Mouse (Mus musculus): ENCODE measurements around the gene Dnajc17. TPM values are rescaled to one million over a fixed set of nuclear protein-coding genes. Genes with fewer than 3 reads are reported as not detected.

The Dnajc17 gene
- polyA plus RNA-seq, 1 experiment from 2014 or later = 9.9 TPM

DNA sequence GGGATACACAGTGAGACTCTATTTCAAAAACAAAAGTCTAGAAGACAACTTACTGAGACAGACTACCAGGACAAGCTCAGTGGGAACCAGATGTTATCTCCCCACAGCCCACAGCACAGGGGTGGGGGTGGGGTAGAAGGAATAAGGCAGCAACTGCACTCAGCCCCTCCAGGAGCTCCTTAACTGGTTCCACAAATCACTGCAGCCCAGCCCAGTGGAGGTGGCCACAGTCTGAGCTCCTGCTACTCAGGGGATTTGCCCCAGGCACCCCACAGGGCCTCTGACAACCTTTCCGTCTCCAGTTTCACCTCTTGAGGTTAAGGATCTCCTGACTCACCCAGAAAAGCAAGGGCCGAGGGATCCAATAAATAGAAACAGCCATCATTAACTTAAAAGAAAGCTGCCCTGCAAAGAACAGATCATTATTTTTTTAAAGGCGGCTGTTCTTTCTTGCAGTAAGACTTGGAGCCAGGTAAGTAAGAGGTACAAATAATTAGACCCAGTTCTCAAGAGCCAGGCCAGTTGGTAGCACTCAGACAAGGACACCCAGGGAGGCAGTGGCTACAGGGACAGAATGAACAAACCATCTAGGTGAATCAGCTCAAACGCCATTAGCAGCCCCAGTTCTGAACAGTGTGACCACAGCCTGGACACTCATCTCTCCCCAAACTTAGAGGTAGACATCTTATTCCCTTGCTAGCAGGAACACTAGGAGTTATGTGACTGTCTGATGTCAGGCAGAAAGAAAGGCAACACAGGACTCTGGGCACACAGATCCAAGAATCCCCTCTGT lies 12.1 kb downstream of the Dnajc17 start:
- H3K9ac ChIP-seq = no peak overlapping the region
- no peak overlapping the region for H3K4me3 ChIP-seq (replicated peaks)
- peaks cover 17% of the 10 kb centered on the region; the same call in 1 of the 2 replicates for H3K4me1 ChIP-seq (replicated peaks)
- no peak overlapping the region for H3K4me2 ChIP-seq
- H3K27ac ChIP-seq = no peak overlapping the region
- no peaks in the 10 kb centered on the region for H3K9me3 ChIP-seq (replicated peaks)
- no peaks in the 10 kb centered on the region for H3K27me3 ChIP-seq
- H3K36me3 ChIP-seq = no peaks in the 10 kb centered on the region
- DNase-seq (no peak), ATAC-seq (ENCODE audit: low read depth) (no peak)
- WGBS (ENCODE audit: insufficient replicate concordance) = 54% methylated on average over 4 of the region's 4 CpGs

DNA sequence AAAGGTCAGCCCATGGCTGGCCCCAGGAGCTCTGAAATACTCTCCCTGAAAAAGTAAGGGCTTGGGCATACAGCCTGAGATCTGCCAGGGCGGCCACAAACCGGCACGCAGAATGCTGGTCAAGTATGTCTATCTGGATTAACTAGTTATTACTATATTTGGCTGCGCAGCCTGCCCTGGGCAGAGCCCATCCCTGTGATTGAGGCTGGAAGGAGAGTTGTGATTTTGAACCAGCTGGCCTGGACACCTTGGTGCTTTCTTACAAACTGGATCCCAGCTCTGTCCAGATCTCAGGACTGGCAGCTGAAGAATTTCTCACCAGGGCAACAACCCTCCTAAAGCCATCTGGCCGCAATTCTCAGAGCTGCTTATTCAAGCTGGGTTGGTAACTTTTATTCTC lies 14.5 kb downstream of the Dnajc17 start:
- WGBS (ENCODE audit: insufficient replicate concordance) = 78% methylated on average over 5 of the region's 5 CpGs
- no peak overlapping the region for H3K4me3 ChIP-seq (replicated peaks)
- peaks cover 26% of the 10 kb centered on the region for H3K4me1 ChIP-seq (replicated peaks)
- H3K9me3 ChIP-seq (replicated peaks) = no peaks in the 10 kb centered on the region
- no peak overlapping the region for H3K9ac ChIP-seq
- ATAC-seq (ENCODE audit: low read depth) (no peak), DNase-seq (no peak)
- no peak overlapping the region for H3K4me2 ChIP-seq
- H3K36me3 ChIP-seq = no peaks in the 10 kb centered on the region
- H3K27ac ChIP-seq = no peak overlapping the region
- no peaks in the 10 kb centered on the region for H3K27me3 ChIP-seq

DNA sequence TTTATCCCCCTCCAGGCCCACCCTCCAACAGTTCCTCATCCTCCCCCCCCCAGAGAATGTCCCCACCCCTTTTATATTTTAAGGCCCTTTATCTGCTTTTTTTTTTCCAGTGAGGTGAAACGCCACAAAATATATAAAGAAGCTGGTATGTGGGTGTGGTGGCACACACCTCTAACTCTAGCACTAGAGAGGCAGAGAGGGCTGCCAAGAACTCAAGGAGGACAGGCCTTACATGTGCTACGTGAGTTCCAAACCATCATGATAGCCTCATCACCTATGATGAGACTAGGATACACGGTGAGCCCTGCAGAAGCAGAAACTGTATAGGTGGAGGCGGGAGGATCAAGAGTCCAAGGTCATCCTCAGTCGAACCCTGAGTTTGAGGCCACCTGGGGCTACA lies 17.6 kb downstream of the Dnajc17 start:
- Histone ChIP-seq H3K4me2 (no peak overlapping the region), H3K4me3 (replicated peaks) (no peak overlapping the region), H3K9me3 (replicated peaks) (no peaks in the 10 kb centered on the region), H3K4me1 (replicated peaks) (peaks cover 14% of the 10 kb centered on the region), H3K27ac (no peak overlapping the region), H3K27me3 (no peaks in the 10 kb centered on the region), H3K9ac (0 out of 2 replicates have a peak overlapping the region, but pooled peaks have one; percentile 13), H3K36me3 (no peaks in the 10 kb centered on the region)
- no peak for ATAC-seq (ENCODE audit: low read depth)
- WGBS (ENCODE audit: insufficient replicate concordance) = 64% methylated on average over 5 of the region's 5 CpGs
- no peak for DNase-seq

DNA sequence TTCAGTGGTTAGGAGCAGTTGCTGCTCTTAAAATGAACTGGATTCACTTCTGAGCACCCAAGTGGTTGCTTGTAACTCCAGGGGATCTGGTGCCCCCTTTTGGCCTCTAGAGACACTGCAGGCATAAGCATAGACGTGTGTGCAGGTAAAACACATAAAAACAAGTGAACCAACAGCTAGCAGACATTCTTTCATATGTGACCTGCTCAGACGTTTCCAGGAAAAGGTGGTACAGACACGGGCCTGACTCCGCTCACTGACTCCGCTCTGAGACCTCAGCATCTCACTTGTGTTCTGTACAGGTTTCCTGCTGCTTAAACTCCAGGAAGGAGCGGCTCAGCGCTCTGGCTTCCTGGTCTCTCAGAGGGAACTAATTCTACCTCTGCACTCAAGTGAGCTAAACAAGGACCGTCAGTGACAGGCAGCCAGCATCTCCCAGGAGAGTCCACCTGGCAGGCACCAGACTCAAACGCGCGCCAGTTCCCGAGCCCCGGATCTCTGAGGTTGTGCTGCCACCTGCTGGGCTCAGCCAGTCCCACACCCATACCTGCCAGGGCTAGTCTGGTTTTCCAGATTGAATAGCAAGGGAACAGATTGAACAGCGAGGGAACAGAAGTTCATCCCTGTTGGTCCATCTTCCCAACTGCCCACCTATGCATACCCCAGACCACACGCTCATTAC lies 19.4 kb downstream of the Dnajc17 start:
- Histone ChIP-seq H3K4me3 (replicated peaks) (peak overlapping the region; percentile 54), H3K4me1 (replicated peaks) (peaks cover 14% of the 10 kb centered on the region), H3K27ac (no peak overlapping the region), H3K36me3 (peaks cover 2% of the 10 kb centered on the region; the same call in 1 of the 2 replicates), H3K4me2 (peak overlapping the region; percentile 87), H3K9me3 (replicated peaks) (no peaks in the 10 kb centered on the region), H3K9ac (peak overlapping the region; percentile 65), H3K27me3 (no peaks in the 10 kb centered on the region)
- DNase-seq (peak; percentile 75), ATAC-seq (ENCODE audit: low read depth) (peak; percentile 88)
- WGBS (ENCODE audit: insufficient replicate concordance) = 5% methylated on average over 15 of the region's 15 CpGs

DNA sequence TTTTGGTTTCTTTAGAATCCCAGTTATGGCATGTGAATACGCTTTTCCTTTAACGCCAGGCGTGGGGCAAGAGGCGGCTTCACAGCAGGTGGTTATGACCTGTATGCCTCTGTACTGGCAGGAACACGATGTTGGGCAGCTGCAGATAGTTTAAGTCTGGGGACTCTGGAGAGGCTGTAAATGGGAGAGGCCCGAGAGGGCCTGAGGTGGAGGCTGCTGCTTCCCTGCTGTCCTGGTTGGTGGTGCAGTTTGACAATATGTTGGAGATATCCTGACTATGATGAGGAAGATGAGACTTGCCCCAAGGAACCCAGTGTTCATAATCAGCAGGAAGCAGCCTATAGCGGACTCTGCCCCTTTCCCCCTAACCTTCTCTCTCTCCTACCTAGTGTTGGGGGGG lies 25.7 kb downstream of the Dnajc17 start:
- H3K4me2 ChIP-seq = no peak overlapping the region
- no peaks in the 10 kb centered on the region; the same call in 1 of the 2 replicates for H3K4me1 ChIP-seq (replicated peaks)
- H3K27me3 ChIP-seq = no peaks in the 10 kb centered on the region
- ATAC-seq (ENCODE audit: low read depth) (no peak), DNase-seq (no peak)
- no peak overlapping the region for H3K4me3 ChIP-seq (replicated peaks)
- H3K27ac ChIP-seq = no peak overlapping the region
- H3K9me3 ChIP-seq (replicated peaks) = no peaks in the 10 kb centered on the region
- H3K36me3 ChIP-seq = peaks cover 34% of the 10 kb centered on the region
- no peak overlapping the region for H3K9ac ChIP-seq
- 71% methylated on average over 7 of the region's 7 CpGs for WGBS (ENCODE audit: insufficient replicate concordance)

DNA sequence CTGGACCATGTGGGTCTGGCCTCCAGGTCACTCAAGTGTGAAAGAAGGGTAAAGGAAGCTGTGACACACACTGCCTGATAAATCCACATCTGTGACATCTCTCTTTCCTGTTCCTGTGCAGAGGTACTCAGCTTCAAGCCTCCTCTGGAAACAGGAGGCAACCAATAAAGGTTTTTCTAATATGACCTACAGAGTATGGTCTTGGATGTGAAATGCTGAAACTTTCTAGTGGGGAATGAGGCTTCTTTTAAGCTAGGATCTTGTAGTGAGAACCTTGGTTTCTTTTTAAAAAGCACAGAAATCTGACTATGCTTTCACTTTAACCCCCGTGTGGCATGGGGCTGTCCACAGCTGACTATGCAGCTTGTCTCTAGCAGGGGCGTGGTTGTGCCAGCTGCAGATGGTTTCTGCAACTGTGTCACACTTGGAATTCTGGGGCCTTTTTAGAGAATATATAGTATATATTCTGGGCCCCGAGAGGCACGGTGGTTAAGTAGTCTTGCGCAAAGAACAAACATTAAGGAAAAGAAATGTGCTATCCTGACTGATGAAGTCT lies 31.1 kb downstream of the Dnajc17 start:
- H3K4me1 ChIP-seq (replicated peaks) = peaks cover 20% of the 10 kb centered on the region
- no peak overlapping the region for H3K27ac ChIP-seq
- no peaks in the 10 kb centered on the region for H3K9me3 ChIP-seq (replicated peaks)
- DNase-seq (no peak), ATAC-seq (ENCODE audit: low read depth) (no peak)
- H3K4me2 ChIP-seq = no peak overlapping the region
- peaks cover 20% of the 10 kb centered on the region for H3K36me3 ChIP-seq
- no peak overlapping the region for H3K4me3 ChIP-seq (replicated peaks)
- H3K9ac ChIP-seq = no peak overlapping the region
- WGBS (ENCODE audit: insufficient replicate concordance) = 75% methylated on average over 5 of the region's 5 CpGs
- H3K27me3 ChIP-seq = no peaks in the 10 kb centered on the region

DNA sequence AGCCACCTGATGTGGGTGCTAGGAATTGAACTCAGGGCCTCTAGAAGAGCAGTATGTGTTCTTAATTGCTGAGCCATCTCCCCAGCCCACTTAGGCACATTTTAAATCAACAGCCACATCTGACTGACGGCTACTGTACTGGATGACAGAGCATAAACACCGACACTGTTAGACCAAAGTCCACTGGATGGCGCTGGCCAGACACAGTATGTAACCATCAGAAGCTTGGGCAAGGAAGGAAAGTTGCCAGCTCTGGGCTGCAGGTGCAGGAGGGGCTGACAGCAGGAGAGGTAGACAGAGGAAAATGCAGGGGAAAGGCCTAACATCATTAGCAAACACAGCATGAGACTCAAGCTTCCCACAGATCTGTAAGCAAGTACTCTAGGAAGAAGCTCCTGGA lies 31.8 kb downstream of the Dnajc17 start:
- DNase-seq (no peak), ATAC-seq (ENCODE audit: low read depth) (no peak)
- Histone ChIP-seq H3K27ac (no peak overlapping the region), H3K4me3 (replicated peaks) (no peak overlapping the region), H3K9ac (no peak overlapping the region), H3K4me1 (replicated peaks) (peaks cover 27% of the 10 kb centered on the region), H3K27me3 (no peaks in the 10 kb centered on the region), H3K36me3 (peaks cover 23% of the 10 kb centered on the region), H3K9me3 (replicated peaks) (no peaks in the 10 kb centered on the region), H3K4me2 (no peak overlapping the region)
- 54% methylated on average over 3 of the region's 3 CpGs for WGBS (ENCODE audit: insufficient replicate concordance)

DNA sequence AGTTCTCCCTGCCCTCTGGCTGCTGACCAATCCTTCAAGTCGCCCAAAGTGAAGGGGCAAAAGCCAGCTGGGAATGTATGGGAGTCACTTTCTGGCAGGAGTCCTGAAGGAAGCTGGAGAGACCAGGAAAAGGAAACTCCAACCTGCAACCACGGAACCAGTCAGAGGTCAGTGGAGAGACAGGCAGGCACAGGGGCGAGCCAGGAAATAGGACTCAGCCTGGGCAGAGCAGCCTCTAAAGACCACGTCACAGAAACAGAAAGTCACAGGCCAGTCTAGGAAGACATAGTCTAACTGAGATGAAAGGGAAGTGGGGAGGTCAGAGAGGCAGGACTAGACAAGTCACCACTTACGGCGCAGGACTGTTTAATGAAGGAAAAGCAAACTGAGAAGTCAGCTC lies 33.0 kb downstream of the Dnajc17 start:
- Histone ChIP-seq H3K4me2 (no peak overlapping the region), H3K4me3 (replicated peaks) (no peak overlapping the region), H3K27ac (no peak overlapping the region), H3K9ac (no peak overlapping the region), H3K36me3 (peaks cover 18% of the 10 kb centered on the region), H3K9me3 (replicated peaks) (no peaks in the 10 kb centered on the region), H3K27me3 (no peaks in the 10 kb centered on the region), H3K4me1 (replicated peaks) (peaks cover 30% of the 10 kb centered on the region)
- ATAC-seq (ENCODE audit: low read depth) = no peak
- WGBS (ENCODE audit: insufficient replicate concordance) = 48% methylated on average over 6 of the region's 6 CpGs
- DNase-seq = no peak

DNA sequence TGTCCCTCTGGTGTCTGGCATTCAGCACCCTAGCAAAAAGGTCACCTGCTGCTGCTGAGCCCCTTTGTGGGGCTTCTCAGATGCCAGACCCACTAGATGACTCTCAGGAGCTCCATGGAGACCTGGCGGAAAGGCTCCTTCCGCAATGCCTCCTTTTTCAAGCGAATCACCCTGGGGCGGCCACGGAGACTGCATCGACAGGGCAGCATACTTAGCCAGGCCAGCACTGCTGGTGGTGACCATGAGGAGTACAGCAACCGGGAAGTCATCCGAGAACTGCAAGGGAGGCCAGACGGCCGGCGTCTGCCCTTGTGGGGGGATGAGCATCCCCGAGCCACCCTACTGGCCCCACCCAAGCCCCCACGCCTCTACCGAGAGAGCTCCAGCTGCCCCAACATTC lies 33.7 kb downstream of the Dnajc17 start:
- Histone ChIP-seq H3K4me2 (no peak overlapping the region), H3K9ac (no peak overlapping the region), H3K27me3 (no peaks in the 10 kb centered on the region), H3K27ac (no peak overlapping the region), H3K4me3 (replicated peaks) (no peak overlapping the region), H3K4me1 (replicated peaks) (peaks cover 30% of the 10 kb centered on the region), H3K9me3 (replicated peaks) (no peaks in the 10 kb centered on the region), H3K36me3 (peaks cover 11% of the 10 kb centered on the region)
- ATAC-seq (ENCODE audit: low read depth) (no peak), DNase-seq (no peak)
- 74% methylated on average over 14 of the region's 14 CpGs for WGBS (ENCODE audit: insufficient replicate concordance)

DNA sequence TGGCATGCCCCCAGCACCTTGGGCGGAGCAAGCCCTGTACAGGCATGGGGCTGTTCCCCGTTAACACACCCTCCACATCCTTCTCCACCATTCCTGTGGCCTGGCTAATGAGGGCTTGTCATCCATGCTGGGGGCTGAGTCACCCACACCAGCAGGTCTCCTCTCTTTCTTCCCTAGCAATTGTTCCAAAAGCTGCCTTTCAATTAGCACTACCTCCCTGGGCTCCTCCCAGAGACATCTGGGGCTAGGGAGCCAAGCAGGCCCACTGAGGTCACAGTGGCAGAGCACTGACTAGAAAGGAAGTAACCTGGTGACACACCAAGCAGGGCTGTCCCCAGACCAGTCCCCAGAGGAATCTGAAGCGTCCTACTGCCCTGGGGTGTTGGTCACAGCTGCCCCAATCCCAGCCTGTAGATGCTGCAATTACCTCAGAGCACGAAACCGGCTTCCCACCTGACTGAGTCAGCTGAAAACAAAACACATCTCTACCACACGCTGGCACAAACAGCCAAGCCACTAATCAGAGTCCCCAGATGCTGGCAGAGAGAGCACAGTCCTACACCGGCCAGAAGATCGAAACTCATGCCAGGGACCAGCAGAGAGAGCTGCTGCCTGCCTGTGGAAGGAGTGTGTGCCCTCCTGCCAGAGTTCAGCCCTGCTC lies 34.5 kb downstream of the Dnajc17 start, which contains the start of gene Gm14137:
Gene Gm14137 (plus strand): TSS at position 519 of the 661 bp plus-strand sequence.
- peaks cover 6% of the 10 kb centered on the region; the same call in 1 of the 2 replicates for H3K27me3 ChIP-seq
- 0 out of 2 replicates have a peak within 1 kb of the TSS, but pooled peaks have one; percentile 62 for H3K27ac ChIP-seq
- peaks cover 6% of the 10 kb centered on the region; the same call in 1 of the 2 replicates for H3K36me3 ChIP-seq
- no peaks in the 10 kb centered on the region for H3K9me3 ChIP-seq (replicated peaks)
- peaks cover 30% of the 10 kb centered on the region for H3K4me1 ChIP-seq (replicated peaks)
- no peak for ATAC-seq (ENCODE audit: low read depth)
- WGBS (ENCODE audit: insufficient replicate concordance) = 61% methylated on average over 8 of the region's 8 CpGs
- H3K4me3 ChIP-seq (replicated peaks) = no peak within 1 kb of the TSS
- H3K4me2 ChIP-seq = peak within 1 kb of the TSS; percentile 45; the same call in 1 of the 2 replicates
- no peak for DNase-seq
- no peak within 1 kb of the TSS for H3K9ac ChIP-seq

Data from liver, embryonic 13.5 days (tissue).